Mouse (Mus musculus) heart, embryonic 12.5 days (tissue): ENCODE results near the gene Ptgir. TPM values are rescaled to one million over a fixed set of nuclear protein-coding genes. Genes with fewer than 3 reads are reported as not detected.
"Not testable (repeated sequence)": the region's sequence is repeated elsewhere in the genome, so short reads cannot be mapped to it uniquely, and the experiment has no call there.

Source experiments
- ATAC-seq: fragments of 200-750 bp; cut with Nextera tagmentation; 2 replicates; pipeline ENCODE4 v1.8.0; 2017; ENCODE audit warnings: moderate TSS enrichment, moderate library complexity; ENCODE audit not compliant: insufficient number of reproducible peaks, low FRiP score
- H3K27ac ChIP-seq: fragments of 300-500 bp; sonication (generic); 2 replicates; pipeline ENCODE4 v1.5.1; 2016; ENCODE audit warnings: mild to moderate bottlenecking, moderate library complexity; ENCODE audit not compliant: poor library complexity, severe bottlenecking
- H3K27me3 ChIP-seq: fragments of 300-500 bp; sonication (generic); replicated peaks from 2 replicates; pipeline ENCODE4 v1.6.1; 2016; ENCODE audit warnings: mild to moderate bottlenecking, moderate library complexity
- H3K36me3 ChIP-seq: fragments of 300-500 bp; sonication (generic); 2 replicates; pipeline ENCODE4 v1.6.1; 2016; ENCODE audit warnings: mild to moderate bottlenecking, moderate library complexity
- H3K4me1 ChIP-seq: fragments of 300-500 bp; sonication (generic); replicated peaks from 2 replicates; pipeline ENCODE4 v1.6.1; 2016; ENCODE audit warnings: mild to moderate bottlenecking
- H3K4me2 ChIP-seq: fragments of 300-500 bp; sonication (generic); 2 replicates; pipeline ENCODE4 v1.6.1; 2016; ENCODE audit warnings: mild to moderate bottlenecking, moderate library complexity
- H3K4me3 ChIP-seq: fragments of 300-500 bp; sonication (generic); 2 replicates; pipeline ENCODE4 v1.5.1; 2016; ENCODE audit warnings: mild to moderate bottlenecking
- H3K9ac ChIP-seq: fragments of 300-500 bp; sonication (generic); 2 replicates; pipeline ENCODE4 v1.6.1; 2016; ENCODE audit warnings: mild to moderate bottlenecking, moderate library complexity
- H3K9me3 ChIP-seq: fragments of 300-500 bp; sonication (generic); replicated peaks from 2 replicates; pipeline ENCODE4 v1.6.1; 2016; ENCODE audit warnings: mild to moderate bottlenecking, moderate library complexity
- WGBS: fragments of 180-500 bp; shearing (Covaris S2); methylation state at CpG from one replicate; pipeline ENCODE4 v1.1.7; 2016; 5-methylcytosine and 5-hydroxymethylcytosine counted together
- polyA plus RNA-seq: library from polyadenylated mRNA; unstranded; fragments of >200 nt; fragmentation: Nextera tagmentation; extraction: Ambion mirVana; gene quantifications from 2 replicates; pipeline ENCODE4 v1.2.1, GENCODE M21; 2016

The Ptgir gene
- polyA plus RNA-seq, 1 experiment from 2014 or later: 0.34 TPM

- WGBS: 61% methylated on average over 2 of the region's 2 CpGs
- not testable (repeated sequence) for H3K9ac ChIP-seq, H3K9me3 ChIP-seq, H3K36me3 ChIP-seq, H3K4me2 ChIP-seq, H3K4me3 ChIP-seq, H3K4me1 ChIP-seq, ATAC-seq, H3K27ac ChIP-seq
- H3K27me3 ChIP-seq: peaks cover 14% of the 10 kb centered on the region
These were observed 47.5 kb downstream of the Ptgir start for GRCm38 (mm10) chr7:16953776-16954175.

GRCm38 (mm10) chr7:16955712-16956111 is 49.4 kb downstream of the Ptgir start:
- Histone ChIP-seq H3K9me3 (no peaks in the 10 kb centered on the region), H3K4me1 (0 out of 2 replicates have a peak, but pooled peaks cover 5% of the 10 kb centered on the region), H3K4me3 (no peak overlapping the region), H3K4me2 (no peak overlapping the region), H3K27me3 (peaks cover 16% of the 10 kb centered on the region), H3K36me3 (no peaks in the 10 kb centered on the region), H3K9ac (no peak overlapping the region), H3K27ac (no peak overlapping the region)
- WGBS: 53% methylated on average over 4 of the region's 4 CpGs
- ATAC-seq: no peak

- Histone ChIP-seq H3K4me1 (0 out of 2 replicates have a peak, but pooled peaks cover 5% of the 10 kb centered on the region), H3K27me3 (peaks cover 25% of the 10 kb centered on the region), H3K4me2 (no peak overlapping the region), H3K36me3 (no peaks in the 10 kb centered on the region), H3K4me3 (no peak overlapping the region), H3K9ac (no peak overlapping the region), H3K27ac (no peak overlapping the region), H3K9me3 (no peaks in the 10 kb centered on the region)
- no peak for ATAC-seq
- 70% methylated on average over 15 of the region's 15 CpGs for WGBS
These were observed 50.3 kb downstream of the Ptgir start for GRCm38 (mm10) chr7:16956410-16957265.

GRCm38 (mm10) chr7:16959539-16960187 is 53.4 kb downstream of the Ptgir start, which contains the start of gene Pnmal1:
Gene Pnmal1 (plus strand): TSS chr7:16959679.
- Histone ChIP-seq H3K4me2 (peak within 1 kb of the TSS; percentile 8; the same call in 1 of the 2 replicates), H3K9ac (no peak within 1 kb of the TSS), H3K9me3 (no peaks in the 10 kb centered on the region), H3K27me3 (peaks cover 29% of the 10 kb centered on the region), H3K27ac (no peak within 1 kb of the TSS), H3K4me1 (0 out of 2 replicates have a peak, but pooled peaks cover 5% of the 10 kb centered on the region), H3K4me3 (no peak within 1 kb of the TSS), H3K36me3 (no peaks in the 10 kb centered on the region)
- no peak; the same call in 1 of the 2 replicates for ATAC-seq
- 24% methylated on average over 17 of the region's 17 CpGs for WGBS

Other genes with a start within 250 kb of the Ptgir start
- 0.45 TPM in 2 replicates for gene Ceacam15, start 230.8 kb upstream of the Ptgir start, polyA plus RNA-seq
- not detected in 2 replicates for gene Ceacam9, start 184.6 kb upstream of the Ptgir start, polyA plus RNA-seq
- 208 and 210 TPM in 2 replicates for gene Ap2s1, start 168.1 kb upstream of the Ptgir start, polyA plus RNA-seq
- 50.8 and 52.0 TPM in 2 replicates for gene Slc1a5, start 125.2 kb upstream of the Ptgir start, polyA plus RNA-seq
- 97.4 and 103 TPM in 2 replicates for gene Strn4, start 90.6 kb upstream of the Ptgir start, polyA plus RNA-seq
- gene Fkrp, start 89.8 kb upstream of the Ptgir start, polyA plus RNA-seq: 37.6 and 37.8 TPM in 2 replicates
- gene Prkd2, start 63.6 kb upstream of the Ptgir start, polyA plus RNA-seq: 10.8 and 11.8 TPM in 2 replicates
- 14.3 and 15.2 TPM in 2 replicates for gene Dact3, start 31.2 kb upstream of the Ptgir start, polyA plus RNA-seq
- gene Gng8, start 14.7 kb upstream of the Ptgir start, polyA plus RNA-seq: 2.3 and 4.3 TPM in 2 replicates
- gene Calm3, start 17.6 kb downstream of the Ptgir start, polyA plus RNA-seq: 83.6 and 95.0 TPM in 2 replicates
- gene Pnmal2, start 38.2 kb downstream of the Ptgir start, polyA plus RNA-seq: 3.5 and 4.2 TPM in 2 replicates
- gene Pnmal1, start 53.2 kb downstream of the Ptgir start, polyA plus RNA-seq: 0.14 and 0.28 TPM in 2 replicates
- gene Gm42372, start 76.6 kb downstream of the Ptgir start, polyA plus RNA-seq: 0.14 and 0.15 TPM in 2 replicates
- 19.6 and 29.4 TPM in 2 replicates for gene Ccdc8, start 86.2 kb downstream of the Ptgir start, polyA plus RNA-seq
- 87.3 and 91.9 TPM in 2 replicates for gene Ppp5c, start 121.4 kb downstream of the Ptgir start, polyA plus RNA-seq
- 36.8 and 38.2 TPM in 2 replicates for gene Hif3a, start 155.9 kb downstream of the Ptgir start, polyA plus RNA-seq
- gene Psg16, start 167.6 kb downstream of the Ptgir start, polyA plus RNA-seq: 0.06 and 0.14 TPM in 2 replicates
- gene Ceacam3, start 243.8 kb downstream of the Ptgir start, polyA plus RNA-seq: not detected in 2 replicates